Mouse (Mus musculus) ES-Bruce4 (cell line): ENCODE measurements around the gene 4930558K02Rik.

Experiments
- CTCF ChIP-seq: IDR thresholded peaks from one replicate; pipeline ENCODE4 v1.8.1; 2011; ENCODE audit warnings: low read depth, low read length
- EP300 ChIP-seq: IDR thresholded peaks from 2 replicates; pipeline ENCODE4 v1.6.1; 2011; ENCODE audit warnings: low read depth, low read length; ENCODE audit not compliant: insufficient read depth
- POLR2A ChIP-seq: IDR thresholded peaks from one replicate; pipeline ENCODE4 v1.8.1; 2011; ENCODE audit warnings: low read length; ENCODE audit not compliant: insufficient read depth

GRCm38 (mm10) chr1:161896130-161896529 lies 83.3 kb downstream of the 4930558K02Rik start:
- no peak for TF ChIP-seq POLR2A
- no peak for TF ChIP-seq CTCF
- TF ChIP-seq EP300 = no peak
